Mouse (Mus musculus) limb, embryonic 15.5 days (tissue): ENCODE measurements around the gene Nwd1. TPM values are rescaled to one million over a fixed set of nuclear protein-coding genes. Genes with fewer than 3 reads are reported as not detected.

ENCODE experiments used
- microRNA-seq: library from miRNA; unstranded; fragments of <30 nt; microRNA quantifications from one replicate; pipeline ENCODE4, GENCODE M21; 2016
- polyA plus RNA-seq: library from polyadenylated mRNA; unstranded; fragments of >200 nt; fragmentation: Nextera tagmentation; extraction: Ambion mirVana; gene quantifications from 2 replicates; pipeline ENCODE4 v1.2.1, GENCODE M21; 2015

The Nwd1 gene
- polyA plus RNA-seq, 1 experiment from 2014 or later: 0.15 TPM

Small RNA genes lying within 50 kb of the gene (microRNA-seq; reads per million reads assigned to microRNA genes)
- gene Gm26237: not detected

Other genes with a start within 250 kb of the Nwd1 start
- gene Eps15l1, start 225.3 kb upstream of the Nwd1 start, polyA plus RNA-seq: 50.4 and 54.8 TPM in 2 replicates
- gene Calr3, start 202.8 kb upstream of the Nwd1 start, polyA plus RNA-seq: 1.4 and 1.7 TPM in 2 replicates
- 14.2 and 14.7 TPM in 2 replicates for gene 1700030K09Rik, start 202.8 kb upstream of the Nwd1 start, polyA plus RNA-seq
- gene Cherp, start 171.5 kb upstream of the Nwd1 start, polyA plus RNA-seq: 53.4 and 58.2 TPM in 2 replicates
- 17.6 and 20.0 TPM in 2 replicates for gene Slc35e1, start 154.1 kb upstream of the Nwd1 start, polyA plus RNA-seq
- 18.8 and 19.5 TPM in 2 replicates for gene Med26, start 98.4 kb upstream of the Nwd1 start, polyA plus RNA-seq
- gene Smim7, start 75.6 kb upstream of the Nwd1 start, polyA plus RNA-seq: 113 and 118 TPM in 2 replicates
- gene Tmem38a, start 74.7 kb upstream of the Nwd1 start, polyA plus RNA-seq: 31.8 and 66.6 TPM in 2 replicates
- 153 and 167 TPM in 2 replicates for gene Sin3b, start 76.6 kb downstream of the Nwd1 start, polyA plus RNA-seq
- gene F2rl3, start 115.2 kb downstream of the Nwd1 start, polyA plus RNA-seq: 1.1 and 1.5 TPM in 2 replicates